ENCODE assay signal across 12 mouse cellular contexts in genomic region chr12:29143297-29143696, GRCm38 (mm10).
DNase-seq lines count a peak whose midpoint lies in the region; TF ChIP-seq lines count a peak whose summit lies in the region.
"Had no signal": no experiment of that assay in that cellular context is flagged by ENCODE, and none has a peak within 500 bp of the region (broad histone marks: within the 10 kb centered on the region; RNA-seq: fewer than 3 reads in every experiment).

No protein-coding gene starts in this region.

- peak overlapping the region; percentile 89 for H3K27ac ChIP-seq in layer of hippocampus, adult 2 months
- H3K27ac ChIP-seq in gastrocnemius, adult 2 months: no peak overlapping the region
- H3K27ac ChIP-seq: embryonic facial prominence, embryonic 15.5 days; limb, embryonic 15.5 days had no signal

- intact Hi-C loops in left cerebral cortex, postnatal 25 days (cut with DNase I): loop anchor here (2.0 to 5.0 kb wide), 3 partner anchors 139 to 270 kb away; no protein-coding TSS in a partner anchor
- intact Hi-C loops in gastrocnemius, adult 2 months (cut with DNase I): no loop called here

- TF ChIP-seq CTCF in layer of hippocampus, adult 2 months (conservative IDR thresholded peaks at IDR 0.05): no peak
- no peak for TF ChIP-seq CTCF in gastrocnemius, adult 2 months (IDR thresholded peaks at IDR 0.05)

- no peak overlapping the region for H3K4me3 ChIP-seq in layer of hippocampus, adult 2 months
- H3K4me3 ChIP-seq in gastrocnemius, adult 2 months: no peak overlapping the region
- H3K4me3 ChIP-seq: embryonic facial prominence, embryonic 15.5 days; limb, embryonic 15.5 days had no signal

- DNase-seq in cerebellum, adult 18-20 months: peak; percentile 41 to 46
- DNase-seq in cerebellum, adult 9-10 months: peak; percentile 40
- DNase-seq in layer of hippocampus, adult 2 months (ENCODE audit: low spot score in 2 of 2): peak; percentile 73 to 76
- DNase-seq in left cerebral cortex, postnatal 25 days (ENCODE audit: low spot score in 2 of 2): peak; percentile 81 to 95
- no peak for DNase-seq in testis, postnatal 14 days (ENCODE audit: low spot score)
- DNase-seq in ovary, adult 18-20 months (ENCODE audit: low spot score): no peak
- DNase-seq in gastrocnemius, adult 2 months: no peak
- DNase-seq: gastrocnemius, postnatal 36 days; heart, postnatal 4 days; kidney, adult 8-10 months had no signal

Comparison
In these comparisons a context has a peak if more than half of its experiments do, and no peak if none do; other contexts are left out.
1. DNase-seq: peak in cerebellum, adult 18-20 months (2 of 2), cerebellum, adult 9-10 months (single experiment), layer of hippocampus, adult 2 months (2 of 2) and left cerebral cortex, postnatal 25 days (2 of 2); none in testis, postnatal 14 days (single experiment), ovary, adult 18-20 months (single experiment) and gastrocnemius, adult 2 months (single experiment).